17 mouse cellular contexts compared by ENCODE assay signal in genomic region chr10:96649524-96649923, GRCm38 (mm10).
"Had no signal": no experiment of that assay in that cellular context is flagged by ENCODE, and none has a peak within 500 bp of the region (broad histone marks: within the 10 kb centered on the region; RNA-seq: fewer than 3 reads in every experiment).

No protein-coding gene starts in this region.

- H3K4me2 ChIP-seq: lung, embryonic 15.5 days; midbrain, embryonic 12.5 days; neural tube, embryonic 12.5 days; stomach, embryonic 15.5 days had no signal

- H3K27ac ChIP-seq: lung, embryonic 15.5 days; midbrain, embryonic 10.5 days; midbrain, embryonic 12.5 days; neural tube, embryonic 12.5 days; stomach, embryonic 15.5 days; stomach, postnatal 0 days had no signal

- ATAC-seq: lung, postnatal 0 days; midbrain, embryonic 16.5 days had no signal

- H3K9me3 ChIP-seq: lung, embryonic 15.5 days; midbrain, embryonic 10.5 days; midbrain, embryonic 12.5 days; neural tube, embryonic 12.5 days; stomach, embryonic 15.5 days had no signal

- H3K27me3 ChIP-seq: lung, embryonic 15.5 days; midbrain, embryonic 12.5 days; neural tube, embryonic 12.5 days; stomach, embryonic 15.5 days had no signal

- H3K9ac ChIP-seq: lung, embryonic 15.5 days; midbrain, embryonic 12.5 days; neural tube, embryonic 12.5 days; stomach, embryonic 15.5 days had no signal

- DNase-seq: lung, adult 2 months; lung, postnatal 14 days; lung, postnatal 36 days; midbrain, embryonic 14.5 days; right cerebral cortex, postnatal 14 days; thymus, adult 2 months; thymus, postnatal 25 days; thymus, postnatal 4 days had no signal

- H3K36me3 ChIP-seq: lung, embryonic 15.5 days; midbrain, embryonic 10.5 days; midbrain, embryonic 12.5 days; neural tube, embryonic 12.5 days; stomach, embryonic 15.5 days had no signal

- H3K4me3 ChIP-seq: lung, embryonic 15.5 days; midbrain, embryonic 10.5 days; midbrain, embryonic 12.5 days; myocyte; neural tube, embryonic 12.5 days; stomach, embryonic 15.5 days had no signal
